Mouse (Mus musculus): ENCODE results near the gene C730034F03Rik. TPM values are rescaled to one million over a fixed set of nuclear protein-coding genes. Genes with fewer than 3 reads are reported as not detected.

Gene C730034F03Rik
- total and polyA plus RNA-seq, 2 experiments from 2014 or later: 2.0 TPM; not detected in 1

GRCm38 (mm10) chr15:89415282-89415681 is 14.1 kb upstream of the C730034F03Rik start:
- Histone ChIP-seq H3K4me1 (ENCODE audit: control insufficient read depth, insufficient read depth) (no peaks in the 10 kb centered on the region), H3K4me3 (ENCODE audit: low read depth, low read length) (no peak overlapping the region), H3K36me3 (replicated peaks; ENCODE audit: control insufficient read depth, insufficient read depth, low read length) (peaks cover 41% of the 10 kb centered on the region), H3K9ac (replicated peaks; ENCODE audit: low read depth, low read length) (no peak overlapping the region), H3K9me3 (replicated peaks; ENCODE audit: control insufficient read depth, low read length) (no peaks in the 10 kb centered on the region), H3K4me2 (ENCODE audit: low read depth, low read length) (peak overlapping the region; percentile 22), H3K27me3 (ENCODE audit: control insufficient read depth, insufficient read depth, low read length) (no peaks in the 10 kb centered on the region), H3K27ac (ENCODE audit: low read depth) (peak overlapping the region; percentile 79)
- 38% methylated on average over 8 of the region's 8 CpGs for WGBS
- TF ChIP-seq EP300 (IDR thresholded peaks at IDR 0.05; ENCODE audit: low read depth) (peak; percentile 78; the same call in 1 of the 2 replicates), CTCF (IDR thresholded peaks at IDR 0.05; ENCODE audit: low read depth) (no peak)
- DNase-seq (ENCODE audit: low spot score) (peak; percentile 89), ATAC-seq (ENCODE audit: insufficient read depth, low read depth) (peak; percentile 91)

GRCm38 (mm10) chr15:89421938-89422337 is 7.5 kb upstream of the C730034F03Rik start:
- H3K4me1 ChIP-seq (ENCODE audit: control insufficient read depth, insufficient read depth): peaks cover 20% of the 10 kb centered on the region
- DNase-seq (ENCODE audit: low spot score) (no peak), ATAC-seq (ENCODE audit: insufficient read depth, low read depth) (no peak)
- no peak overlapping the region for H3K4me2 ChIP-seq (ENCODE audit: low read depth, low read length)
- no peak overlapping the region for H3K27ac ChIP-seq (ENCODE audit: low read depth)
- no peaks in the 10 kb centered on the region for H3K27me3 ChIP-seq (ENCODE audit: control insufficient read depth, insufficient read depth, low read length)
- TF ChIP-seq EP300 (IDR thresholded peaks at IDR 0.05; ENCODE audit: low read depth) (no peak), CTCF (IDR thresholded peaks at IDR 0.05; ENCODE audit: low read depth) (no peak)
- H3K9ac ChIP-seq (replicated peaks; ENCODE audit: low read depth, low read length): no peak overlapping the region
- H3K9me3 ChIP-seq (replicated peaks; ENCODE audit: control insufficient read depth, low read length): no peaks in the 10 kb centered on the region
- peaks cover 53% of the 10 kb centered on the region for H3K36me3 ChIP-seq (replicated peaks; ENCODE audit: control insufficient read depth, insufficient read depth, low read length)
- WGBS: 91% methylated on average over 9 of the region's 9 CpGs
- no peak overlapping the region for H3K4me3 ChIP-seq (ENCODE audit: low read depth, low read length)

- peak overlapping the region; percentile 60 for H3K4me2 ChIP-seq (ENCODE audit: low read depth, low read length)
- no peaks in the 10 kb centered on the region for H3K9me3 ChIP-seq (replicated peaks; ENCODE audit: control insufficient read depth, low read length)
- TF ChIP-seq EP300 (IDR thresholded peaks at IDR 0.05; ENCODE audit: low read depth) (no peak), CTCF (IDR thresholded peaks at IDR 0.05; ENCODE audit: low read depth) (no peak)
- peaks cover 33% of the 10 kb centered on the region for H3K4me1 ChIP-seq (ENCODE audit: control insufficient read depth, insufficient read depth)
- H3K27ac ChIP-seq (ENCODE audit: low read depth): peak overlapping the region; percentile 100
- H3K9ac ChIP-seq (replicated peaks; ENCODE audit: low read depth, low read length): peak overlapping the region; percentile 93
- no peak for DNase-seq (ENCODE audit: low spot score)
- 62% methylated on average over 8 of the region's 8 CpGs for WGBS
- no peak for ATAC-seq (ENCODE audit: insufficient read depth, low read depth)
- peaks cover 37% of the 10 kb centered on the region for H3K36me3 ChIP-seq (replicated peaks; ENCODE audit: control insufficient read depth, insufficient read depth, low read length)
- H3K27me3 ChIP-seq (ENCODE audit: control insufficient read depth, insufficient read depth, low read length): no peaks in the 10 kb centered on the region
- H3K4me3 ChIP-seq (ENCODE audit: low read depth, low read length): peak overlapping the region; percentile 66
These were observed 4.8 kb upstream of the C730034F03Rik start for GRCm38 (mm10) chr15:89424621-89425020.

- Histone ChIP-seq H3K4me3 (ENCODE audit: low read depth, low read length) (peak within 1 kb of the TSS; percentile 66), H3K36me3 (replicated peaks; ENCODE audit: control insufficient read depth, insufficient read depth, low read length) (peaks cover 27% of the 10 kb centered on the region), H3K4me2 (ENCODE audit: low read depth, low read length) (peak within 1 kb of the TSS; percentile 60), H3K27ac (ENCODE audit: low read depth) (peak within 1 kb of the TSS; percentile 100), H3K27me3 (ENCODE audit: control insufficient read depth, insufficient read depth, low read length) (no peaks in the 10 kb centered on the region), H3K9ac (replicated peaks; ENCODE audit: low read depth, low read length) (peak within 1 kb of the TSS; percentile 93), H3K9me3 (replicated peaks; ENCODE audit: control insufficient read depth, low read length) (no peaks in the 10 kb centered on the region), H3K4me1 (ENCODE audit: control insufficient read depth, insufficient read depth) (peaks cover 33% of the 10 kb centered on the region)
- DNase-seq (ENCODE audit: low spot score) (peak; percentile 92), ATAC-seq (ENCODE audit: insufficient read depth, low read depth) (peak; percentile 81)
- TF ChIP-seq EP300 (IDR thresholded peaks at IDR 0.05; ENCODE audit: low read depth): peak; percentile 98
- TF ChIP-seq CTCF (IDR thresholded peaks at IDR 0.05; ENCODE audit: low read depth): no peak
- 16% methylated on average over 6 of the region's 6 CpGs for WGBS
These were observed 3.7 kb upstream of the C730034F03Rik start, which contains the start of gene Cpt1b for GRCm38 (mm10) chr15:89425711-89426121. Gene Cpt1b, minus strand, starts transcription at chr15:89425863.

- H3K9me3 ChIP-seq (replicated peaks; ENCODE audit: control insufficient read depth, low read length): no peaks in the 10 kb centered on the region
- peaks cover 36% of the 10 kb centered on the region for H3K4me1 ChIP-seq (ENCODE audit: control insufficient read depth, insufficient read depth)
- no peak overlapping the region for H3K4me3 ChIP-seq (ENCODE audit: low read depth, low read length)
- H3K4me2 ChIP-seq (ENCODE audit: low read depth, low read length): peak overlapping the region; percentile 60; the same call in 1 of the 2 replicates
- no peak for TF ChIP-seq EP300 (IDR thresholded peaks at IDR 0.05; ENCODE audit: low read depth)
- no peak for TF ChIP-seq CTCF (IDR thresholded peaks at IDR 0.05; ENCODE audit: low read depth)
- no peaks in the 10 kb centered on the region for H3K27me3 ChIP-seq (ENCODE audit: control insufficient read depth, insufficient read depth, low read length)
- ATAC-seq (ENCODE audit: insufficient read depth, low read depth) (no peak), DNase-seq (ENCODE audit: low spot score) (no peak)
- H3K36me3 ChIP-seq (replicated peaks; ENCODE audit: control insufficient read depth, insufficient read depth, low read length): peaks cover 18% of the 10 kb centered on the region
- WGBS: 58% methylated on average over 10 of the region's 10 CpGs
- peak overlapping the region; percentile 100 for H3K27ac ChIP-seq (ENCODE audit: low read depth)
- no peak overlapping the region for H3K9ac ChIP-seq (replicated peaks; ENCODE audit: low read depth, low read length)
These were observed 2.7 kb upstream of the C730034F03Rik start for GRCm38 (mm10) chr15:89426716-89427115.
